Mouse (Mus musculus) forebrain, embryonic 14.5 days (tissue): ENCODE data around the gene Gm35549. TPM values are rescaled to one million over a fixed set of nuclear protein-coding genes. Genes with fewer than 3 reads are reported as not detected.

Source experiments
- polyA plus RNA-seq: library from polyadenylated mRNA; unstranded; fragments of >200 nt; fragmentation: Nextera tagmentation; extraction: Ambion mirVana; gene quantifications from 2 replicates; pipeline ENCODE4 v1.2.1, GENCODE M21; 2014

The Gm35549 gene
- polyA plus RNA-seq, 1 experiment from 2014 or later, result 0.41 TPM

Other genes starting within 250 kb of the Gm35549 start
- gene Topaz1, start 96.7 kb downstream of the Gm35549 start, polyA plus RNA-seq, result not detected in 2 replicates
- 6.3 TPM in 2 replicates for gene Tcaim, start 38.5 kb downstream of the Gm35549 start, polyA plus RNA-seq
- gene Zfp445, start 22.0 kb upstream of the Gm35549 start, polyA plus RNA-seq, result 63.1 and 79.1 TPM in 2 replicates
- gene Zkscan7, start 41.6 kb upstream of the Gm35549 start, polyA plus RNA-seq, result 1.3 and 1.4 TPM in 2 replicates
- 20.8 and 23.6 TPM in 2 replicates for gene Zfp105, start 79.0 kb upstream of the Gm35549 start, polyA plus RNA-seq
- gene 1110059G10Rik, start 107.0 kb upstream of the Gm35549 start, polyA plus RNA-seq, result 44.1 and 46.3 TPM in 2 replicates
- 24.2 and 26.4 TPM in 2 replicates for gene Kif15, start 107.0 kb upstream of the Gm35549 start, polyA plus RNA-seq
- gene Tmem42, start 177.3 kb upstream of the Gm35549 start, polyA plus RNA-seq, result 24.1 and 24.8 TPM in 2 replicates
- 0.20 and 0.28 TPM in 2 replicates for gene Tgm4, start 190.7 kb upstream of the Gm35549 start, polyA plus RNA-seq